Mouse (Mus musculus): ENCODE results near the gene Alk. TPM values are rescaled to one million over a fixed set of nuclear protein-coding genes. Genes with fewer than 3 reads are reported as not detected.

The Alk gene
- total and polyA plus RNA-seq, 3 experiments = not detected

DNA sequence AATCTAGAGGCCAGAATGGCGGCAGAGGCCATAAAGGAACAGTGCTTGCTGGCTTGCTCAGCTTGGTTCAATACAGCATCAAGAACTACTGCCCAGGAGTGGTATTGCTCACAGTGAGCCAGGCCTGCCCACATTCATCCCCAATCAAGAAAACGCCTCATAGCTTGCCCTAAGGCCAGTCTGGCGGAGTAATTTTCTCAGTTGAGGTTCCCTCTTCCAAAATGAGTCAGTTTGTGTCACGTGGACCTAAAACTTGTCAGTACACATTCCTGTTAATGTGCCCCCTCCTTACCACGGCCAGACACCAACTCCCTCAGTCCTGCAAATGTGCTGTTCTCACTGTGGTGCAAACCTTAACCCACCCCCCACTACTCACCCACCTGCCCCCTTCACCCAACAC lies 304.8 kb downstream of the Alk start:
- H3K4me1 ChIP-seq (ENCODE audit: control insufficient read depth in 1 of 2, insufficient read depth in 2 of 2, low read length in 2 of 2) = no peaks in the 10 kb centered on the region
- H3K27me3 ChIP-seq (ENCODE audit: control insufficient read depth in 1 of 2, insufficient read depth in 2 of 2, low read length in 2 of 2) = no peaks in the 10 kb centered on the region
- TF ChIP-seq SIN3A (IDR thresholded peaks at IDR 0.05; ENCODE audit: low read length) (no peak), ELF1 (IDR thresholded peaks at IDR 0.05; ENCODE audit: low read depth, low read length) (no peak), RAD21 (IDR thresholded peaks at IDR 0.05; ENCODE audit: low read depth, low read length) (no peak), JUND (IDR thresholded peaks at IDR 0.05; ENCODE audit: low read depth, low read length) (no peak), KAT2A (conservative IDR thresholded peaks at IDR 0.05; ENCODE audit: low read depth, low read length) (no peak), EP300 (IDR thresholded peaks at IDR 0.05; ENCODE audit: low read depth in 1 of 2, low read length in 2 of 2) (no peak), POLR2A (IDR thresholded peaks at IDR 0.05; ENCODE audit: control insufficient read depth in 1 of 2, insufficient read depth in 1 of 2, low read depth in 1 of 2, low read length in 2 of 2, poor library complexity in 1 of 2) (no peak), USF1 (IDR thresholded peaks at IDR 0.05; ENCODE audit: low read depth, low read length) (no peak), NRF1 (IDR thresholded peaks at IDR 0.05; ENCODE audit: insufficient read depth, low read depth, low read length, poor library complexity, severe bottlenecking) (no peak), TAL1 (IDR thresholded peaks at IDR 0.05; ENCODE audit: low read length) (no peak), RCOR1 (IDR thresholded peaks at IDR 0.05; ENCODE audit: low read depth, low read length) (no peak)
- H3K27ac ChIP-seq (ENCODE audit: control insufficient read depth, low read depth, low read length) = no peak overlapping the region
- H3K36me3 ChIP-seq (ENCODE audit: control insufficient read depth in 1 of 2, insufficient read depth in 2 of 2, low read length in 2 of 2) = no peaks in the 10 kb centered on the region
- DNase-seq (ENCODE audit: low read depth, low spot score) = no peak
- H3K9ac ChIP-seq (ENCODE audit: control insufficient read depth, low read depth, low read length, poor library complexity, severe bottlenecking) = no peak overlapping the region
- H3K4me3 ChIP-seq (ENCODE audit: control insufficient read depth in 1 of 2, insufficient read depth in 1 of 2, low read depth in 2 of 2, low read length in 2 of 2) = no peak overlapping the region
- no peaks in the 10 kb centered on the region for H3K9me3 ChIP-seq (replicated peaks; ENCODE audit: insufficient read depth, low read length)
- no peaks in the 10 kb centered on the region for H3K79me2 ChIP-seq (ENCODE audit: control insufficient read depth, insufficient read depth, low read length, poor library complexity)

DNA sequence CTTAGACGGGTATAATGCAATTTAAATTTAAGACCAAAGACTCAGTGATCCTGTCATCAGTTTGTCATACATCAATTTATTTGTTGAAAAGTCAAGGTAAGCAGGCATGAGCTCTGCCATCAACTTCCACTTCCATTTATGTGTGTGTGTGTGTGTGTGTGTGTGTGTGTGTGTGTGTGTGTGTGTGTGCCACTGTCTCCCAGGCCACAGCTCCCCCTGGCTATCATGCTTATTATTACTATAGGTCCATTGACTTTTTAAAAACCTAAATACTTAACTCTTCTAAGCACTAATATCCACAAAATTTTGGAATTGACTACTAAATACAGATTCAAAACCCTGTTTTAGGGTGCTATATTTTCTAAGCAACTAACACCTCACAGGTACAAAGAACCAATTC lies 308.1 kb downstream of the Alk start:
- Histone ChIP-seq H3K9ac (ENCODE audit: control insufficient read depth, low read depth, low read length, poor library complexity, severe bottlenecking) (no peak overlapping the region), H3K36me3 (ENCODE audit: control insufficient read depth in 1 of 2, insufficient read depth in 2 of 2, low read length in 2 of 2) (no peaks in the 10 kb centered on the region), H3K4me3 (ENCODE audit: control insufficient read depth in 1 of 2, insufficient read depth in 1 of 2, low read depth in 2 of 2, low read length in 2 of 2) (no peak overlapping the region), H3K27ac (ENCODE audit: control insufficient read depth, low read depth, low read length) (no peak overlapping the region), H3K4me1 (ENCODE audit: control insufficient read depth in 1 of 2, insufficient read depth in 2 of 2, low read length in 2 of 2) (no peaks in the 10 kb centered on the region), H3K9me3 (replicated peaks; ENCODE audit: insufficient read depth, low read length) (no peaks in the 10 kb centered on the region), H3K27me3 (ENCODE audit: control insufficient read depth in 1 of 2, insufficient read depth in 2 of 2, low read length in 2 of 2) (no peaks in the 10 kb centered on the region), H3K79me2 (ENCODE audit: control insufficient read depth, insufficient read depth, low read length, poor library complexity) (no peaks in the 10 kb centered on the region)
- TF ChIP-seq RAD21 (IDR thresholded peaks at IDR 0.05; ENCODE audit: low read depth, low read length) (no peak), TAL1 (IDR thresholded peaks at IDR 0.05; ENCODE audit: low read length) (no peak), MEF2A (IDR thresholded peaks at IDR 0.05; ENCODE audit: extremely low read depth, insufficient replicate concordance, low read depth, low read length, poor library complexity, severe bottlenecking) (no peak), GABPA (IDR thresholded peaks at IDR 0.05; ENCODE audit: low read depth, low read length) (no peak), E2F4 (IDR thresholded peaks at IDR 0.05; ENCODE audit: borderline replicate concordance, low read depth, low read length) (no peak), SMC3 (IDR thresholded peaks at IDR 0.05; ENCODE audit: low read depth, low read length) (no peak), ELF1 (IDR thresholded peaks at IDR 0.05; ENCODE audit: low read depth, low read length) (no peak), POLR2A (IDR thresholded peaks at IDR 0.05; ENCODE audit: control insufficient read depth in 1 of 2, insufficient read depth in 1 of 2, low read depth in 1 of 2, low read length in 2 of 2, poor library complexity in 1 of 2) (no peak), JUND (IDR thresholded peaks at IDR 0.05; ENCODE audit: low read depth, low read length) (no peak), MAX (IDR thresholded peaks at IDR 0.05; ENCODE audit: low read length) (no peak), BHLHE40 (IDR thresholded peaks at IDR 0.05; ENCODE audit: borderline replicate concordance, low read depth, low read length) (no peak), NRF1 (IDR thresholded peaks at IDR 0.05; ENCODE audit: insufficient read depth, low read depth, low read length, poor library complexity, severe bottlenecking) (no peak), EP300 (IDR thresholded peaks at IDR 0.05; ENCODE audit: low read depth in 1 of 2, low read length in 2 of 2) (no peak), HCFC1 (IDR thresholded peaks at IDR 0.05; ENCODE audit: low read depth, low read length) (no peak), ZMIZ1 (IDR thresholded peaks at IDR 0.05; ENCODE audit: low read depth, low read length) (no peak), CHD1 (IDR thresholded peaks at IDR 0.05; ENCODE audit: low read depth, low read length) (no peak), TCF12 (IDR thresholded peaks at IDR 0.05; ENCODE audit: low read depth, low read length) (no peak), ETS1 (IDR thresholded peaks at IDR 0.05; ENCODE audit: low read depth, low read length) (no peak), MYB (IDR thresholded peaks at IDR 0.05; ENCODE audit: low read depth, low read length) (no peak)
- no peak for DNase-seq (ENCODE audit: low read depth, low spot score)

Measured in MEL (cell line).